9 mouse cellular contexts compared by ENCODE assay signal in genomic region chr7:63998995-63999960, GRCm38 (mm10).
DNase-seq lines count a peak whose midpoint lies in the region; ATAC-seq lines count a peak whose summit lies in the region.
"Had no signal": no experiment of that assay in that cellular context is flagged by ENCODE, and none has a peak within 500 bp of the region (broad histone marks: within the 10 kb centered on the region; RNA-seq: fewer than 3 reads in every experiment).

No protein-coding gene starts in this region.

- no peak overlapping the region for H3K9ac ChIP-seq in midbrain, embryonic 11.5 days (ENCODE audit: low read length)
- no peak overlapping the region for H3K9ac ChIP-seq in midbrain, embryonic 14.5 days (replicated peaks; ENCODE audit: low read length)
- H3K9ac ChIP-seq: forebrain, embryonic 12.5 days had no signal

- no peak overlapping the region for H3K27ac ChIP-seq in midbrain, embryonic 11.5 days (ENCODE audit: low read depth, low read length)
- no peak overlapping the region for H3K27ac ChIP-seq in midbrain, embryonic 14.5 days (replicated peaks; ENCODE audit: low read depth, low read length)
- H3K27ac ChIP-seq: forebrain, embryonic 12.5 days had no signal

- no peaks in the 10 kb centered on the region for H3K36me3 ChIP-seq in midbrain, embryonic 11.5 days (ENCODE audit: control insufficient read depth, insufficient read depth, low read length)
- no peaks in the 10 kb centered on the region for H3K36me3 ChIP-seq in midbrain, embryonic 14.5 days (ENCODE audit: control insufficient read depth, insufficient read depth, low read length)
- H3K36me3 ChIP-seq: forebrain, embryonic 12.5 days had no signal

- no peak overlapping the region for H3K4me3 ChIP-seq in midbrain, embryonic 11.5 days (ENCODE audit: low read depth, low read length)
- H3K4me3 ChIP-seq in midbrain, embryonic 14.5 days (replicated peaks; ENCODE audit: low read depth, low read length): no peak overlapping the region
- H3K4me3 ChIP-seq: forebrain, embryonic 12.5 days had no signal

- H3K9me3 ChIP-seq in midbrain, embryonic 11.5 days (ENCODE audit: control insufficient read depth, low read length): no peaks in the 10 kb centered on the region
- H3K9me3 ChIP-seq in midbrain, embryonic 14.5 days (ENCODE audit: control insufficient read depth, low read length): no peaks in the 10 kb centered on the region
- H3K9me3 ChIP-seq: forebrain, embryonic 12.5 days had no signal

- no peak overlapping the region for H3K4me2 ChIP-seq in midbrain, embryonic 11.5 days
- no peak overlapping the region for H3K4me2 ChIP-seq in midbrain, embryonic 14.5 days (ENCODE audit: low read length)
- H3K4me2 ChIP-seq: forebrain, embryonic 12.5 days had no signal

- DNase-seq in midbrain, embryonic 11.5 days (ENCODE audit: low spot score, missing footprints): peak; percentile 47
- DNase-seq in midbrain, embryonic 14.5 days: no peak
- DNase-seq in induced T-regulatory cell, adult 2 months (ENCODE audit: low read depth): peak; percentile 84
- DNase-seq in kidney, postnatal 36 days: no peak
- no peak for DNase-seq in kidney, adult 8-10 months
- no peak for DNase-seq in frontal cortex, postnatal 10 days (ENCODE audit: low spot score in 2 of 2)
- no peak for DNase-seq in layer of hippocampus, postnatal 10 days (ENCODE audit: low spot score in 2 of 2)

- 74% methylated on average over 6 of the region's 6 CpGs for WGBS in midbrain, embryonic 11.5 days
- 73% methylated on average over 6 of the region's 6 CpGs for WGBS in midbrain, embryonic 14.5 days

- H3K27me3 ChIP-seq in midbrain, embryonic 11.5 days (ENCODE audit: control insufficient read depth, insufficient read depth, low read length): no peaks in the 10 kb centered on the region
- no peaks in the 10 kb centered on the region for H3K27me3 ChIP-seq in midbrain, embryonic 14.5 days (ENCODE audit: control insufficient read depth, insufficient read depth, low read length)
- H3K27me3 ChIP-seq: forebrain, embryonic 12.5 days had no signal

- no peaks in the 10 kb centered on the region for H3K4me1 ChIP-seq in midbrain, embryonic 11.5 days (ENCODE audit: control insufficient read depth, insufficient read depth, low read length)
- no peaks in the 10 kb centered on the region for H3K4me1 ChIP-seq in midbrain, embryonic 14.5 days (ENCODE audit: control insufficient read depth, insufficient read depth, low read length)
- H3K4me1 ChIP-seq: forebrain, embryonic 12.5 days had no signal

- no peak for ATAC-seq in midbrain, embryonic 11.5 days (ENCODE audit: low FRiP score)
- ATAC-seq in midbrain, embryonic 14.5 days (ENCODE audit: low FRiP score, low TSS enrichment): no peak
- ATAC-seq in megakaryocyte-erythroid progenitor cell, adult 5-6 weeks (replicated peaks; ENCODE audit: low FRiP score, low TSS enrichment, poor library complexity, severe bottlenecking): peak; percentile 67

Comparison
In these comparisons a context has a peak if more than half of its experiments do, and no peak if none do; other contexts are left out.
1. DNase-seq: peak in midbrain, embryonic 11.5 days (single experiment) and induced T-regulatory cell, adult 2 months (single experiment); none in midbrain, embryonic 14.5 days (single experiment), kidney, postnatal 36 days (0 of 2), kidney, adult 8-10 months (0 of 2), frontal cortex, postnatal 10 days (0 of 2) and layer of hippocampus, postnatal 10 days (0 of 2).